Mouse (Mus musculus) embryonic fibroblast, embryonic 13.5 days (primary cell): ENCODE results near the gene Hjurp.

Experiments
- CTCF ChIP-seq: IDR thresholded peaks from 2 replicates; pipeline ENCODE4 v1.5.1; 2011; ENCODE audit warnings: mild to moderate bottlenecking, control low read depth, low read length, moderate library complexity, borderline replicate concordance; ENCODE audit not compliant: insufficient read depth
- POLR2A ChIP-seq: IDR thresholded peaks from 2 replicates; pipeline ENCODE4 v1.6.1; 2011; ENCODE audit warnings: low read depth, mild to moderate bottlenecking, control low read depth, low read length, moderate library complexity

- no peak for TF ChIP-seq CTCF
- no peak for TF ChIP-seq POLR2A
Observed at GRCm38 (mm10) chr1:88286136-88286845, 8.9 kb upstream of the Hjurp start.
